Mouse (Mus musculus): ENCODE data around the gene Olfr417. TPM values are rescaled to one million over a fixed set of nuclear protein-coding genes. Genes with fewer than 3 reads are reported as not detected.
"Not testable (repeated sequence)": the region's sequence is repeated elsewhere in the genome, so short reads cannot be mapped to it uniquely, and the experiment has no call there.

The Olfr417 gene
- polyA plus RNA-seq (2012; fragmentation: generic; extraction: Trizol): not detected

DNA sequence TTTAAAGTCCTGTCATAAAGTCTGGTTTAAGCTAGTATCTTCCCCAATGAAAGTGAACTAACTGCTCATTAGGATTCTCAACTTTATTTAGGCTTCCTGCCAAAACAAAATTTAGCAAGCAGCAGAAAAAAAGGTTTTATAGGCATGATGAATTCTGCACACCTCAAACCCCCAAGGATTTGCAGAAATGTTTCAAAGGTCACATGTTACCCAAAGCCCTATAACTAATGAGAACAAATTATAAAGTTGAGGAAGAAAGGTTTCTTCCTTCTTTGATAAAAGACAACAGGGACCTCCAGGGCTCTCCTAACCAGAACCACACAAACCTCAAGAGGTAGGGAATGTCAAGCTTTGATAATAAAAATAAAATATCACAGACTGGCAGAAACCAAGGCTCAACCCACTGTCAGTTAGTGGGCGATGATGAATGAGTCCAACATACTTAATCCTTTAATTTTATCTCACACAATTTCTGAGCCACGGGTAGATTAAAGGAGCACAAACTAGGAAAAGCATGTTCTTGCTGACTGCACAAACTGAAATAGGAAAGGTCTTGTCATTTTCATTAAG is at the start of gene Olfr417:
TSS of gene Olfr417 (plus strand) at position 241 of the 570 bp plus-strand sequence.
- no peaks in the 10 kb centered on the region for H3K36me3 ChIP-seq (ENCODE audit: control insufficient read depth, insufficient read depth)

GRCm38 (mm10) chr1:174317308-174317707 is 47.6 kb upstream of the Olfr417 start:
- Histone ChIP-seq H3K27me3 (ENCODE audit: control insufficient read depth, insufficient read depth, insufficient read length) (no peaks in the 10 kb centered on the region), H3K79me2 (ENCODE audit: control insufficient read depth, insufficient read depth) (no peaks in the 10 kb centered on the region), H3K4me3 (no peak overlapping the region), H3K4me2 (ENCODE audit: low read depth) (no peak overlapping the region), H3ac (ENCODE audit: control insufficient read depth, insufficient read length) (no peak overlapping the region), H3K36me3 (ENCODE audit: control insufficient read depth, insufficient read depth) (no peaks in the 10 kb centered on the region)
- TF ChIP-seq E2F4 (IDR thresholded peaks at IDR 0.05; ENCODE audit: insufficient read depth) (no peak), TCF3 (IDR thresholded peaks at IDR 0.05; ENCODE audit: insufficient read length, low read depth) (no peak), TCF12 (IDR thresholded peaks at IDR 0.05; ENCODE audit: insufficient read depth, poor library complexity, severe bottlenecking) (no peak), MYOG (IDR thresholded peaks at IDR 0.05; ENCODE audit: control insufficient read depth in 1 of 3, insufficient read depth in 1 of 3, insufficient read length in 2 of 3, low read depth in 2 of 3) (no peak), POLR2AphosphoS2 (IDR thresholded peaks at IDR 0.05; ENCODE audit: insufficient read length, low read depth) (no peak)

More for the DNA sequence above, at the start of gene Olfr417:
- Histone ChIP-seq H3K79me2 (ENCODE audit: control insufficient read depth, insufficient read depth) (no peaks in the 10 kb centered on the region), H3ac (ENCODE audit: control insufficient read depth, insufficient read length) (no peak within 1 kb of the TSS), H3K4me3 (no peak within 1 kb of the TSS), H3K27me3 (ENCODE audit: control insufficient read depth, insufficient read depth, insufficient read length) (no peaks in the 10 kb centered on the region), H3K4me2 (ENCODE audit: low read depth) (no peak within 1 kb of the TSS)
- TF ChIP-seq MYOD1 (IDR thresholded peaks at IDR 0.05; ENCODE audit: control insufficient read depth in 1 of 3, insufficient read length in 2 of 3, low read depth in 2 of 3): no peak
- TF ChIP-seq MAX (IDR thresholded peaks at IDR 0.05; ENCODE audit: low read depth): no peak

- no peaks in the 10 kb centered on the region for H3K79me2 ChIP-seq (ENCODE audit: control insufficient read depth, insufficient read depth)
- H3K4me2 ChIP-seq (ENCODE audit: low read depth): no peak within 1 kb of the TSS
- no peaks in the 10 kb centered on the region for H3K27me3 ChIP-seq (ENCODE audit: control insufficient read depth, insufficient read depth, insufficient read length)
- H3ac ChIP-seq (ENCODE audit: control insufficient read depth, insufficient read length): no peak within 1 kb of the TSS
- H3K4me3 ChIP-seq: no peak within 1 kb of the TSS
- TF ChIP-seq POLR2A (IDR thresholded peaks at IDR 0.05; ENCODE audit: insufficient read length, low read depth) (no peak), REST (IDR thresholded peaks at IDR 0.05; ENCODE audit: insufficient read depth, insufficient read length) (no peak), E2F4 (IDR thresholded peaks at IDR 0.05; ENCODE audit: insufficient read depth) (no peak), MYOD1 (IDR thresholded peaks at IDR 0.05; ENCODE audit: control insufficient read depth in 1 of 3, insufficient read length in 2 of 3, low read depth in 2 of 3) (no peak), POLR2AphosphoS2 (IDR thresholded peaks at IDR 0.05; ENCODE audit: insufficient read length, low read depth) (no peak), SRF (IDR thresholded peaks at IDR 0.05; ENCODE audit: control insufficient read depth, insufficient read length, low read depth) (no peak), MAX (IDR thresholded peaks at IDR 0.05; ENCODE audit: low read depth) (no peak), CEBPB (IDR thresholded peaks at IDR 0.05; ENCODE audit: insufficient read depth, poor library complexity, severe bottlenecking) (no peak), USF1 (IDR thresholded peaks at IDR 0.05; ENCODE audit: low read depth) (no peak), TCF3 (IDR thresholded peaks at IDR 0.05; ENCODE audit: insufficient read length, low read depth) (no peak), MYOG (IDR thresholded peaks at IDR 0.05; ENCODE audit: control insufficient read depth in 1 of 3, insufficient read depth in 1 of 3, insufficient read length in 2 of 3, low read depth in 2 of 3) (no peak), TCF12 (IDR thresholded peaks at IDR 0.05; ENCODE audit: insufficient read depth, poor library complexity, severe bottlenecking) (no peak)
- no peaks in the 10 kb centered on the region for H3K36me3 ChIP-seq (ENCODE audit: control insufficient read depth, insufficient read depth)
Measured at GRCm38 (mm10) chr1:174330218-174330617, 34.7 kb upstream of the Olfr417 start, which contains the start of gene Mptx1. Gene Mptx1 (plus strand): TSS chr1:174330518.

DNA sequence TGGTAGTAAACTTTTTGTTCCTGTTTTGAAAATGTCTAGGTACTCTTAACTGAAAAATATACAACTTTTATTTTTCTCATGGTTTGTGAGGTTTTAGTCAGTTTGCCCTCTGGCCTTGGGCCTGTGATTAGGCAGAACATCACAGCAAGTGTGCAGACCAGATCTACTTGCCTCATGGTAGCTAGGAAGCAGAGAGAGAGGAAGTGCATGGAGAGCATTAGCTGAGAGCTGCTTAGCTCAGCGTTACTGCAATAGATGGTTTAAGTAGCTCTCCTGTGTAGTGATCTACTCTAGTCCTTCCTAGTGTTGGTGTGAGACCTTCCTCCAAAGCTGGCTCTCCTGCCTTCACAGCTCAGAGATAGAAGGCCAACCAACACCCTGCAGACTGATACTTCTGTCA is 11.3 kb upstream of the Olfr417 start:
- H3K79me2 ChIP-seq (ENCODE audit: control insufficient read depth, insufficient read depth); H3K4me3 ChIP-seq; H3K4me2 ChIP-seq (ENCODE audit: low read depth); H3K27me3 ChIP-seq (ENCODE audit: control insufficient read depth, insufficient read depth, insufficient read length); H3K36me3 ChIP-seq (ENCODE audit: control insufficient read depth, insufficient read depth); H3ac ChIP-seq (ENCODE audit: control insufficient read depth, insufficient read length): not testable (repeated sequence)

- no peaks in the 10 kb centered on the region for H3K27me3 ChIP-seq (ENCODE audit: control insufficient read depth, insufficient read depth, insufficient read length)
- TF ChIP-seq CEBPB (IDR thresholded peaks at IDR 0.05; ENCODE audit: insufficient read depth, poor library complexity, severe bottlenecking): no peak
- TF ChIP-seq SRF (IDR thresholded peaks at IDR 0.05; ENCODE audit: control insufficient read depth, insufficient read length, low read depth): no peak
- no peak for TF ChIP-seq POLR2A (IDR thresholded peaks at IDR 0.05; ENCODE audit: insufficient read length, low read depth)
- no peak for TF ChIP-seq USF1 (IDR thresholded peaks at IDR 0.05; ENCODE audit: low read depth)
- TF ChIP-seq TCF3 (IDR thresholded peaks at IDR 0.05; ENCODE audit: insufficient read length, low read depth): no peak
- TF ChIP-seq POLR2AphosphoS2 (IDR thresholded peaks at IDR 0.05; ENCODE audit: insufficient read length, low read depth): no peak
- no peak for TF ChIP-seq E2F4 (IDR thresholded peaks at IDR 0.05; ENCODE audit: insufficient read depth)
- TF ChIP-seq MAX (IDR thresholded peaks at IDR 0.05; ENCODE audit: low read depth): no peak
- TF ChIP-seq TCF12 (IDR thresholded peaks at IDR 0.05; ENCODE audit: insufficient read depth, poor library complexity, severe bottlenecking): no peak
- no peak for TF ChIP-seq MYOD1 (IDR thresholded peaks at IDR 0.05; ENCODE audit: control insufficient read depth in 1 of 3, insufficient read length in 2 of 3, low read depth in 2 of 3)
- no peak for TF ChIP-seq REST (IDR thresholded peaks at IDR 0.05; ENCODE audit: insufficient read depth, insufficient read length)
- TF ChIP-seq MYOG (IDR thresholded peaks at IDR 0.05; ENCODE audit: control insufficient read depth in 1 of 3, insufficient read depth in 1 of 3, insufficient read length in 2 of 3, low read depth in 2 of 3): no peak
- no peak overlapping the region for H3ac ChIP-seq (ENCODE audit: control insufficient read depth, insufficient read length)
- H3K4me3 ChIP-seq: no peak overlapping the region
- no peak overlapping the region for H3K4me2 ChIP-seq (ENCODE audit: low read depth)
- H3K36me3 ChIP-seq (ENCODE audit: control insufficient read depth, insufficient read depth): no peaks in the 10 kb centered on the region
- no peaks in the 10 kb centered on the region for H3K79me2 ChIP-seq (ENCODE audit: control insufficient read depth, insufficient read depth)
Measured at GRCm38 (mm10) chr1:174354640-174355039, 10.3 kb upstream of the Olfr417 start.
